Mouse (Mus musculus) forebrain, embryonic 15.5 days (tissue): Measurements from ENCODE around the gene Prc1. TPM values are rescaled to one million over a fixed set of nuclear protein-coding genes. Genes with fewer than 3 reads are reported as not detected.

Experiments
- ATAC-seq: fragments of 200-750 bp; cut with Nextera tagmentation; replicated peaks from 2 replicates; pipeline ENCODE4 v1.8.0; 2017; ENCODE audit warnings: mild to moderate bottlenecking, moderate TSS enrichment, moderate library complexity
- H3K27ac ChIP-seq: fragments of 300-500 bp; sonication (generic); replicated peaks from 2 replicates; pipeline ENCODE4 v1.5.1; 2015; ENCODE audit warnings: mild to moderate bottlenecking, inconsistent platforms
- H3K27me3 ChIP-seq: fragments of 300-500 bp; sonication (generic); 2 replicates; pipeline ENCODE4 v1.6.1; 2015; ENCODE audit warnings: inconsistent platforms
- H3K36me3 ChIP-seq: fragments of 300-500 bp; sonication (generic); 2 replicates; pipeline ENCODE4 v1.6.1; 2015; ENCODE audit warnings: mild to moderate bottlenecking, inconsistent platforms
- H3K4me1 ChIP-seq: fragments of 300-500 bp; sonication (generic); 2 replicates; pipeline ENCODE4 v1.6.1; 2015; ENCODE audit warnings: inconsistent platforms
- H3K4me2 ChIP-seq: fragments of 300-500 bp; sonication (generic); replicated peaks from 2 replicates; pipeline ENCODE4 v1.6.1; 2015; ENCODE audit warnings: mild to moderate bottlenecking, inconsistent platforms
- H3K4me3 ChIP-seq: fragments of 300-500 bp; sonication (generic); 2 replicates; pipeline ENCODE4 v1.5.1; 2015; ENCODE audit warnings: mild to moderate bottlenecking, inconsistent platforms
- H3K9ac ChIP-seq: fragments of 300-500 bp; sonication (generic); replicated peaks from 2 replicates; pipeline ENCODE4 v1.6.1; 2015; ENCODE audit warnings: mild to moderate bottlenecking, inconsistent platforms
- H3K9me3 ChIP-seq: fragments of 300-500 bp; sonication (generic); 2 replicates; pipeline ENCODE4 v1.6.1; 2016; ENCODE audit warnings: inconsistent platforms
- WGBS: fragments of 180-500 bp; shearing (Covaris S2); methylation state at CpG from one replicate; pipeline ENCODE4 v1.1.7; 2015; ENCODE audit warnings: mixed read lengths; 5-methylcytosine and 5-hydroxymethylcytosine counted together
- polyA plus RNA-seq: library from polyadenylated mRNA; unstranded; fragments of >200 nt; fragmentation: Nextera tagmentation; extraction: Ambion mirVana; gene quantifications from 2 replicates; pipeline ENCODE4 v1.2.1, GENCODE M21; 2015

Gene Prc1
- polyA plus RNA-seq, 1 experiment from 2014 or later, result 91.2 TPM

DNA sequence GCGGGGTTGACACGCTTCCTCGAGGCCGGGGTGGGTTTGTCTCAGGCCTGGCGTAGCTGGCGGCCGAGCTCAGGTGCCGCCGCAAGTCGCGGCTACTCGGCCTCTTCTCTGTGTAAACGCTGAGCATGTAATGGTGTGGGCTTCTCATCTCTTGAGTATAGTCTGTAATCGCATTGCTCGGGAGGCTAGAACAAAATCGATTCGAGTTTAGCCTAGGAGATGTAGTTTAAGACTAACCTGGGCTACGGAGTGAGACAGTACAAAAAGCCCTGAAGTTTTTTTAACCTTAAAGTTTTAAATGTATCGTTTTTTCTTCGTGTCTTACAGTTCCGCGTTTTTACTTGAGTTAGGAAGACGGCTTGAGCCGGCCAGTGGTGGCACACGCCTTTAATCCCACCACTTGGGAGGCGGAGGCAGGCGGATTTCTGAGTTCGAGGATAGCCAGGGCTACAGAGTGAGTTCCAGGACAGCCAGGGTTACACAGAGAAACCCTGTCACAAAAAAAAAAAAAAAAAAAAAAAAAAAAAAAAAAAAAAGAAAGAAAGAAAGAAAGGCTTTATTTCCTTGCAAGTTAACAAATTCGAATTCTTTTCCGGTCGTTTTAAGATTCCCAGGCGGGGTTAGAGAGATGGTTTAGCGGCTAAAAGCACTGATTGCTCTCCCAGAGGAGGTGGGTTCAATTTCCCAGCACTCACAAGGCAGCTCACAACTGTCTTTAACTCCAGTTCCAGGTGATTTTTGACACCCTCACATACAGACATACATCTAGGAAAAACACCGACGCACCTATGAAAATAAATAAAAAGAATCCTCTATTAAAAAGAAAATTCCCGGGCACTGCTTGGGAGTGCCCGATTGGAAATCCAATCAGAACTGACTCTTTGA, 756 bp downstream of the Prc1 start:
- Histone ChIP-seq H3K4me3 (peak overlapping the region; percentile 67), H3K9me3 (no peaks in the 10 kb centered on the region), H3K9ac (peak overlapping the region; percentile 65), H3K4me1 (peaks cover 26% of the 10 kb centered on the region), H3K27ac (peak overlapping the region; percentile 72), H3K27me3 (no peaks in the 10 kb centered on the region), H3K4me2 (peak overlapping the region; percentile 96), H3K36me3 (peaks cover 17% of the 10 kb centered on the region)
- ATAC-seq, result no peak
- WGBS, result 8% methylated on average over 37 of the region's 37 CpGs

DNA sequence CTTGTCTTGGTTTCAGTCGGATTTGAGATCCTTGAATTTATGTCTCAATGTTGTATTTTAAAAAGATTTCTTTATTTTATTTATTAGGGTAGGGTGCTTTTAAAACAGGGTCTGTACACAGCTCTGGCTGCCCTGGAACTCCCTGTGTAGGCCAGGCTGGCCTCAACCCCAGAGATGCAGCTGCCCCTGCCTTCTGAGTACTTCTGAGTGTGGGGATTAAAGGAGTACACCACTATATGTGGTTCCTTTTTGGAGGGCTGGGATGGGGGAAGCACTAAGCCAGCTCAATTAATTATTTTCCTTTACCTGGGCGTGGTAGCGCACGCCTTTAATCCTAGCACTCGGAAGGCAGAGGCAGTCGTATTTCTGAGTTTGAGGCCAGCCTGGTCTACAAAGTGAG, 2.2 kb downstream of the Prc1 start:
- Histone ChIP-seq H3K4me3 (no peak overlapping the region), H3K27ac (no peak overlapping the region), H3K9me3 (no peaks in the 10 kb centered on the region), H3K4me2 (0 out of 2 replicates have a peak overlapping the region, but pooled peaks have one; percentile 96), H3K9ac (no peak overlapping the region), H3K36me3 (0 out of 2 replicates have a peak, but pooled peaks cover 7% of the 10 kb centered on the region), H3K4me1 (peaks cover 26% of the 10 kb centered on the region), H3K27me3 (no peaks in the 10 kb centered on the region)
- ATAC-seq, result no peak
- 85% methylated on average over 6 of the region's 6 CpGs for WGBS

DNA sequence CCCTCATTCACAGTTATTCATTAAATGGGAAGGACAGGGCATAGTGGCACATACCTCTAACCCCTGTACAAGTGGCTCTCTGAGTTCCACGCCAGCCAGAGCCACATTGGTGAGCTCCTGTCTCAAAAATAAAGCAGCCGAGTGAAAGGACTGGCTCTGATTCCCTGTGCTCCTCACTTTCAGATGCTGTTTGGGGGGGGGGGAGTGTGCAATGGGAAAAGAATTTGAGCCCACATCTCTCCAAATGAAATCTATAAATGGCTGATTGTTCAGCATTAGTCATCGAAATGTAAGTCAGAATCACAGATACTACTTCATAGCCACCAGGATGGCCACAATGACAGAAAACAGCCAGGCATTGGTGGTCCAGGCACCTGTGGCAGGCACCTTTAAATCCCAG, 2.8 kb downstream of the Prc1 start:
- Histone ChIP-seq H3K36me3 (0 out of 2 replicates have a peak, but pooled peaks cover 6% of the 10 kb centered on the region), H3K27ac (no peak overlapping the region), H3K4me2 (no peak overlapping the region), H3K4me3 (no peak overlapping the region), H3K27me3 (no peaks in the 10 kb centered on the region), H3K9ac (no peak overlapping the region), H3K4me1 (peaks cover 26% of the 10 kb centered on the region), H3K9me3 (no peaks in the 10 kb centered on the region)
- 75% methylated on average over 3 of the region's 3 CpGs for WGBS
- ATAC-seq, result no peak

DNA sequence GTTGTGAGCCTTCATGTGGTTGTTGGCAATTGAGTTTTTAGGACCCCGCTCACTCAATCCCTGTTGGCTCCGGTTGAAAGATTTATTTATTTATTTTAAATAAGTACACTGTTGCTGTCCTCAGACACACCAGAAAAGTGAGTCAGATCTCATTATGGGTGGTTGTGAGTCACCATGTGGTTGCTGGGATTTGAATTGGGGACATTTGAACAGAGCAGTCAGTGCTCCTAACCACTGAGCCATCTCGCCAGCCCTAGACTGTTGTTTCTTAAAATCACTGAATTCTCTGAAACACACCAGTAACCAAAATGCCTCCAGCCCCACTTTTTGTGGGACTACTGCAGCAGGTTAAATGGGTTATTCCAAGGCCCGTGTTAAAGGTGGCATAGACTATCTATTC, 4.5 kb downstream of the Prc1 start:
- no peak overlapping the region for H3K4me3 ChIP-seq
- WGBS, result 94% methylated on average over 4 of the region's 4 CpGs
- no peak for ATAC-seq
- no peak overlapping the region for H3K9ac ChIP-seq
- no peaks in the 10 kb centered on the region for H3K27me3 ChIP-seq
- no peaks in the 10 kb centered on the region for H3K9me3 ChIP-seq
- no peak overlapping the region for H3K4me2 ChIP-seq
- peaks cover 11% of the 10 kb centered on the region for H3K36me3 ChIP-seq
- H3K4me1 ChIP-seq, result peaks cover 23% of the 10 kb centered on the region
- H3K27ac ChIP-seq, result no peak overlapping the region

DNA sequence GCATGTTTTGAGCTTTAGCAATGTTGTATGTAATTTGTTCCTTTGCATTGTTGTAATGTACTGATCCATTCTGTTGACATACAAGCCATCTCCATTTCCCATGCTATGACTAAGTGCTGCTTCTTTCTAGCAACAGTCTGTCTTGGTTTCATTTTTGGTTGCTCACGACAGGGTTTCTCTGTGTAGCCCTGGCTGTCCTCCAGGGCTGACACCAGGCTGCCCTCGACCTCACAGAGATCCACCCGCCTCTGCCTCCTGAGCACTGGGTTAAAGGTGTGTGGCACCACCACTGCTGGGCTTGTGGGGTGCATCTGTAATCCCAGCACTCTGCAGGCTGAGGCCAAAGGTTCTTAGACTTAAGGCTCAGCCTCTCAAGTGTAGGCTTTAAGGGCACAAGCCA, 5.3 kb downstream of the Prc1 start:
- no peak for ATAC-seq
- 91% methylated on average over 3 of the region's 3 CpGs for WGBS
- H3K27ac ChIP-seq, result no peak overlapping the region

DNA sequence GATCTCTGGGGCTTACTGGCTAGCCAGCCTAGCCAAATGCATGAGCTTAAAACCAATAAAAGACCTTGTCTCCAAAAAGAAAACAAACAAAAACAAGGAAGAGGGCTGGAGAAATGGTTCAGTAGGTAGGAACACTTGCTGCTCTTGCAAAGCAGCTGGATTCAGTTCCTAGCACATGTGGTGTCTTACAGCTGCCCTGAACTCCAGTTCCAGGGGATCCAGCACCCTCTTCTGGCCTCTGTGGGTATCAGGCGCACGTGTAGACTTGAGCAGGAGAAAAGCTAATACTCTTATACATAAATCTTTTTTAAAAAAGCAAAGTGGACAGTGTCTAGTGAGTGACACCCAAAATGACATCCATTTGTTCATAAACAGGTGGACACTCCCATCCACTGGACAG, 7.3 kb downstream of the Prc1 start:
- WGBS, result 88% methylated on average over 2 of the region's 2 CpGs
- no peak overlapping the region for H3K4me2 ChIP-seq
- H3K4me3 ChIP-seq, result no peak overlapping the region
- no peaks in the 10 kb centered on the region for H3K27me3 ChIP-seq
- peaks cover 36% of the 10 kb centered on the region for H3K36me3 ChIP-seq
- peaks cover 7% of the 10 kb centered on the region for H3K4me1 ChIP-seq
- H3K27ac ChIP-seq, result no peak overlapping the region
- H3K9ac ChIP-seq, result no peak overlapping the region
- no peaks in the 10 kb centered on the region for H3K9me3 ChIP-seq
- no peak for ATAC-seq

More for the DNA sequence above, 5.3 kb downstream of the Prc1 start:
- no peaks in the 10 kb centered on the region for H3K9me3 ChIP-seq
- no peaks in the 10 kb centered on the region for H3K27me3 ChIP-seq
- H3K36me3 ChIP-seq, result peaks cover 18% of the 10 kb centered on the region
- H3K4me2 ChIP-seq, result no peak overlapping the region
- H3K4me1 ChIP-seq, result peaks cover 21% of the 10 kb centered on the region
- H3K4me3 ChIP-seq, result no peak overlapping the region
- no peak overlapping the region for H3K9ac ChIP-seq

DNA sequence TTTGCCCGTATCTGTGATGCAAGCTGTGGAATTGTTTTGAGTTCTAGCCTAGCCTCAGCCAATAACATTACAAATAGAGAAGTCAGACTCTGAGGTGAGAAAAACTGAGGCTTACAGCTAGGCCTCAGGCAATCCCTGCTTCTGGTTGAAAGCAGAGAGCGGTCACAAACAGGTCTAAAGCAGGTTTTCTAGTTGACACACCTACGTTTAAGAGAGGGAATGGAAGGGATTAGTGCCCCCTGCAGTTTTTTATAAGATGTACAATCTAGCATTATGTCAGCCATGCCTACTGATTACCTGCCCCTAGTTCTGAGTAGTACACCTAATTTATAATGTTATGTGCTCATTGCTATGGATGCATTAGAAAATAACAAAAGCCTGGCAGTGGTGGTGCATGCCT, 13.5 kb downstream of the Prc1 start:
- Histone ChIP-seq H3K9ac (no peak overlapping the region), H3K4me1 (no peaks in the 10 kb centered on the region), H3K9me3 (no peaks in the 10 kb centered on the region), H3K36me3 (peaks cover 62% of the 10 kb centered on the region), H3K4me2 (no peak overlapping the region), H3K4me3 (no peak overlapping the region), H3K27ac (no peak overlapping the region), H3K27me3 (no peaks in the 10 kb centered on the region)
- WGBS, result 77% methylated on average over 3 of the region's 3 CpGs
- no peak for ATAC-seq

DNA sequence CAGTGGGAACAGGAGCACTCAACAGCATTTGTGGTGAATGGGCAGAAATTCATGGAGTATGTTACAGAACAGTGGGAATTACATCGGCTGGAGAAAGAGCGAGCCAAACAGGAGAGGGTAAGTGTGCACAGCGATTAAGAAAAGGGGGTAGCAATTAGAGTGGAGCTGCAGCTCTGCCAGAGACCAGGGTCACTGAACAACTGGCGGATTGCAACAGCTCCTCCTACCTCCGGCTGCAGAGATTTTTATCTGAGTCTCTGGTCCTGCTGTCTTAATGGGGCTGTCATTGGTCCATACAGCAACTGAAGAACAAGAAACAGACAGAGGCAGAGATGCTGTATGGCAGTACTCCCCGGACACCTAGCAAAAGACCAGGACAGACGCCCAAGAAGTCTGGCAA, 16.5 kb downstream of the Prc1 start:
- no peak overlapping the region for H3K4me2 ChIP-seq
- no peaks in the 10 kb centered on the region for H3K9me3 ChIP-seq
- no peak overlapping the region for H3K4me3 ChIP-seq
- H3K27ac ChIP-seq, result no peak overlapping the region
- no peak for ATAC-seq
- WGBS, result 71% methylated on average over 7 of the region's 7 CpGs
- H3K27me3 ChIP-seq, result no peaks in the 10 kb centered on the region
- H3K9ac ChIP-seq, result no peak overlapping the region
- peaks cover 65% of the 10 kb centered on the region for H3K36me3 ChIP-seq
- H3K4me1 ChIP-seq, result no peaks in the 10 kb centered on the region

DNA sequence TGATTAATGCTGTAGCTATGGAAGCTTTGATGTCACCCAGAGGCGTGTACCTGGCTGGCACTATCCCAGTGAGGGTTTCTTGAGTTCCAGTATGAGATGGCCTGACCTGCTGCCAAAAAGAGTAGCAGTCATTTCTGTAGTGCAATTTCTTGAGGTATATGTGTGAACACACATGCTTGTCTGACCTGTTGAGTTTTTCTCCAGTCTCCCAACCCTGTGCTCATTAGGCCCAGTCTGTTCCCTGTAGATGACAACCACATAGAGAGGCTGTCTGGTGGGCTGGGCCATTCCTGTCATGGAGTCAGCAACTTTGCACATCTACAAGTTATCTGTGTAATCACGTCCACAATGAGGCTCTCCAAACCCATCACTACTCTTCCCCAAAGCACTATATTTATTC, 21.5 kb downstream of the Prc1 start:
- H3K4me3 ChIP-seq, result no peak overlapping the region
- peaks cover 54% of the 10 kb centered on the region for H3K36me3 ChIP-seq
- H3K9ac ChIP-seq, result no peak overlapping the region
- H3K4me2 ChIP-seq, result no peak overlapping the region
- H3K27me3 ChIP-seq, result no peaks in the 10 kb centered on the region
- no peak for ATAC-seq
- no peaks in the 10 kb centered on the region for H3K9me3 ChIP-seq
- 81% methylated on average over 2 of the region's 2 CpGs for WGBS
- no peak overlapping the region for H3K27ac ChIP-seq
- H3K4me1 ChIP-seq, result peaks cover 3% of the 10 kb centered on the region; the same call in 1 of the 2 replicates

DNA sequence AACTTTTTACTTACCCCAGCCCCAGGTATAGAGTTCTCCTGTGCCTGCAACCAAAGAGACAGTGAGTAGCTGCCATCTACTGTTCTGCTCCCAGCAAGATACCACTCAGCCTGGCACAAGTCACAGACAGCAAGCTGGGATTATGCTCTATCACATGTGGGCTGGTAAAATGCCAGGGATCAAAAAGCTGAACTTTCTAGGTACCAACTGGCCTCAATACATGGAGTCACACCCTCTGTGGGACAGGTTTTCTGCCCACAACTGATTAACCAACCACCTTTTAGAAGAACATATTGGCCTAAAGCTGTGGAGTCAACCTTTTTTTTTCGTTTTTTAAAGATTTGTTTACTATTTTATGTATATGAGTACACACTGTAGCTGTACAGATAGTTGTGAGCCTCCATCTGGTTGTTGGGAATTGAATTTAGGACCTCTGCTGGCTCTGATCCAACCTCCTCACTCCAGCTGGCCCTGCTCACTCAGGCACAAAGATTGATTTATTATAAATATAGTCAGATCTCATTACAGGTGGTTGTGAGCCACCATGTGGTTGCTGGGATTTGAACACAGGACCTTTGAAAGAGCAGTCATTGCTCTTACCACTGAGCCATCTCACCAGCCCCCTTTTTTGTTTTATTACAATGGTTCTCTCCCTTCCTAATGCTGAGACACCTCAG, 23.3 kb downstream of the Prc1 start:
- no peak for ATAC-seq
- 74% methylated on average over 1 of the region's 1 CpGs for WGBS
- no peak overlapping the region for H3K4me2 ChIP-seq
- H3K27me3 ChIP-seq, result no peaks in the 10 kb centered on the region
- H3K9ac ChIP-seq, result no peak overlapping the region
- no peak overlapping the region for H3K4me3 ChIP-seq
- peaks cover 45% of the 10 kb centered on the region for H3K36me3 ChIP-seq
- H3K27ac ChIP-seq, result no peak overlapping the region
- H3K4me1 ChIP-seq, result peaks cover 10% of the 10 kb centered on the region
- H3K9me3 ChIP-seq, result no peaks in the 10 kb centered on the region

DNA sequence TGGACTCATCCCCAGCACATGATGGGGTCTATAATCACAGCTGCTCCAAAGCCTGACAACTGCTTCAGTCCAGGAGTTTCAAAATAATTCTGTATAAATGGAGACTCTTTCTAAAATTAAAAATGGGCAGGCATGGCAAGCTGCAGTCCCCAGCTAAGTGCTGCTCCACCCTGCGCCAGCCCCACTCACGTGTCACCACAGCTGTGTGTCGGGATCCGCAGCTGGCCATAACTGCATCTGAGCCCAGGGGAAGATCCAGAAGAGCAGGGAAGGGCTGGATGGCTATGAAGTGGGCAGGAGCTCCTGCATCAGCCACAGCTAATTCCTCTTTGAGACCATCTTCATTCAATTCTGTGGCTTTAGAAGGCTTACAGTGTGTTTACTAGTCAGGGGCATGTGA, 24.4 kb downstream of the Prc1 start:
- Histone ChIP-seq H3K9ac (no peak overlapping the region), H3K36me3 (peaks cover 35% of the 10 kb centered on the region), H3K27ac (no peak overlapping the region), H3K4me3 (no peak overlapping the region), H3K27me3 (no peaks in the 10 kb centered on the region), H3K4me2 (no peak overlapping the region), H3K9me3 (no peaks in the 10 kb centered on the region), H3K4me1 (peaks cover 21% of the 10 kb centered on the region)
- 96% methylated on average over 4 of the region's 4 CpGs for WGBS
- no peak for ATAC-seq

DNA sequence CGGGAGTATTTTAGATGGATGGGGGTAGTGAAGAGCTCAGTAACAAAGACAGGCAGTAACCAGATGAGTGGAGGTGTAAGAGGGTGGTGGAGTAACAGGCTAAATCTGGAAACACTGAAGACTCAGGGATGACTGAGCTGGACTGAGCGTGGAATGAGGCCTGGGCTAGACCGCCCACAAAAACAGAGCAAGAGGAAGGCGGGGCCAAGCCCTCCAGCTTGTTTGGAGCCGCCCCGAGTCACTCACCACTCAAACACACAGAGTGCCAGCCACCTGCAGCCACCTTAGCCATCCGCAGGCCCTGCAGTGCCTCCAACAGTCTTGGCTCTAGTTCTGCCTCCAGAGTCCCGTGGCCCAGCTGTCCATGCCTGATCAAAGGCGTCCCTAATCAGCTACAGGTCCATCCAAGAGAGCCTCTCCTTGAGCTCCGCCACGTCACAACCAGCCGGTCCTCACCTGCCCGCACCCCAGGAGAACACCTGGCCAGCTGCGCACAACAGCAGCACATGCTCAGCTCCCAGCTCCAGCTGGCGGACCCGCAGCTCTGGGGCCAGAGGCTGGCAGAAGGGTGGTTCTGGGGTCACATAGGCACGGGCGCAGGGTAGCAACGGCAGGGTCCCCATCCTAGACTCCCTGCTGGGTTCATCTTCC, 25.7 kb downstream of the Prc1 start:
- H3K36me3 ChIP-seq, result peaks cover 23% of the 10 kb centered on the region
- no peak overlapping the region for H3K27ac ChIP-seq
- H3K9ac ChIP-seq, result no peak overlapping the region
- no peak overlapping the region for H3K4me3 ChIP-seq
- WGBS, result 85% methylated on average over 19 of the region's 19 CpGs
- H3K4me2 ChIP-seq, result no peak overlapping the region
- H3K9me3 ChIP-seq, result no peaks in the 10 kb centered on the region
- no peak for ATAC-seq
- H3K4me1 ChIP-seq, result peaks cover 21% of the 10 kb centered on the region
- H3K27me3 ChIP-seq, result no peaks in the 10 kb centered on the region
